ENCODE assay signal across 17 mouse cellular contexts in the genomic region with DNA sequence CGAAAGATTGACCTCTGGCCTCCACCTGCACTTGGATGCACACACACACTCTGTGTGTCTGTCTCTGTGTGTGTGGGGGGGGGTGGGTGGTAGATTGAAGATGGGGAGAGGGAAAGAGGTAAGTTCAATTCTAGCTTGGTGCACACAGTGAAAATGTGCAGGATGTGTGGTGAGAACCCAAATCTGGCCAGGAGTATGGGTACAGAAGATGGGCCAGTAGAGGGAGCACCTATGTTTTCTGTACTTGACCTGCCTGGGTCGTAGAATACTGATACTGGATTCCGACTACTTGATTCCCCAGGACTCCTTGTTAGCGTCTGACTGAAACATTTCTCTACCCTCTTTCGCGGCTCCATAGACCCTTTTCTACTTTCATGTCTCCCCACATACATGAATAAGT. TPM values are rescaled to one million over a fixed set of nuclear protein-coding genes. Genes with fewer than 3 reads are reported as not detected.
A peak's percentile ranks its signal among the peaks of the same experiment; 100 is the strongest.
DNase-seq lines count a peak whose midpoint lies in the region; ATAC-seq and TF ChIP-seq lines count a peak whose summit lies in the region.
"Had no signal": no experiment of that assay in that cellular context is flagged by ENCODE, and none has a peak within 500 bp of the region (broad histone marks: within the 10 kb centered on the region; RNA-seq: fewer than 3 reads in every experiment).

No protein-coding gene starts in this region.

- H3K9ac ChIP-seq in hindbrain, postnatal 0 days (replicated peaks; ENCODE audit: low read length): no peak overlapping the region
- H3K9ac ChIP-seq: forebrain, embryonic 13.5 days; hindbrain, embryonic 15.5 days; kidney, embryonic 15.5 days had no signal

- H3K36me3 ChIP-seq in hindbrain, postnatal 0 days (ENCODE audit: insufficient read depth, low read length): no peaks in the 10 kb centered on the region
- H3K36me3 ChIP-seq: hindbrain, embryonic 15.5 days had no signal

- no peaks in the 10 kb centered on the region for H3K4me1 ChIP-seq in hindbrain, postnatal 0 days (ENCODE audit: insufficient read depth, low read length)

- H3K9me3 ChIP-seq in hindbrain, postnatal 0 days (ENCODE audit: low read length): no peaks in the 10 kb centered on the region
- H3K9me3 ChIP-seq: forebrain, embryonic 13.5 days; hindbrain, embryonic 15.5 days; kidney, embryonic 15.5 days had no signal

- no peak overlapping the region for H3K4me2 ChIP-seq in hindbrain, postnatal 0 days (ENCODE audit: low read depth, low read length)
- H3K4me2 ChIP-seq: forebrain, embryonic 13.5 days; hindbrain, embryonic 15.5 days; kidney, embryonic 15.5 days had no signal

- no peak for DNase-seq in left cerebral cortex, adult 2 months (ENCODE audit: extremely low spot score in 1 of 2, low spot score in 2 of 2)
- no peak for DNase-seq in left cerebral cortex, postnatal 4 days
- peak; percentile 49 for DNase-seq in ZHBTc4 (ENCODE audit: low read depth, low spot score)
- peak; percentile 38 for DNase-seq in naive thymus-derived CD4-positive, alpha-beta T cell, adult 2 months (ENCODE audit: low read depth)
- DNase-seq in right cerebral cortex, postnatal 4 days: no peak
- no peak for DNase-seq in hindbrain, postnatal 0 days (ENCODE audit: low spot score)
- DNase-seq: adrenal gland, adult 8-10 months; cerebellum, adult 18-20 months; heart, adult 18-20 months; heart, postnatal 14 days; lung, adult 18-20 months; midbrain, embryonic 14.5 days; thymus, adult 18-20 months had no signal

- intact Hi-C loops in left cerebral cortex, adult 2 months (cut with DNase I): no loop called here
- intact Hi-C loops in left cerebral cortex, postnatal 4 days (cut with DNase I): no loop called here

- ATAC-seq in CD4-positive, CD25-positive, alpha-beta regulatory T cell, adult 4 months: peak; percentile 58
- ATAC-seq in hindbrain, postnatal 0 days: no peak
- ATAC-seq: forebrain, embryonic 13.5 days had no signal

- no peak overlapping the region for H3K27ac ChIP-seq in left cerebral cortex, adult 2 months
- H3K27ac ChIP-seq in hindbrain, postnatal 0 days: no peak overlapping the region
- H3K27ac ChIP-seq: forebrain, embryonic 13.5 days; hindbrain, embryonic 15.5 days; kidney, embryonic 15.5 days had no signal

- H3K27me3 ChIP-seq in hindbrain, postnatal 0 days (ENCODE audit: insufficient read depth, low read length): no peaks in the 10 kb centered on the region
- H3K27me3 ChIP-seq: forebrain, embryonic 13.5 days; hindbrain, embryonic 15.5 days; kidney, embryonic 15.5 days had no signal

- no peak overlapping the region for H3K4me3 ChIP-seq in left cerebral cortex, adult 2 months
- H3K4me3 ChIP-seq in hindbrain, postnatal 0 days (ENCODE audit: low read length): no peak overlapping the region
- H3K4me3 ChIP-seq: forebrain, embryonic 13.5 days; hindbrain, embryonic 15.5 days; kidney, embryonic 15.5 days had no signal

- WGBS in hindbrain, postnatal 0 days: 84% methylated on average over 6 of the region's 6 CpGs

- peak; percentile 26 for TF ChIP-seq CTCF in left cerebral cortex, adult 2 months (IDR thresholded peaks at IDR 0.05)
- TF ChIP-seq CTCF in hindbrain, postnatal 0 days (IDR thresholded peaks at IDR 0.05; ENCODE audit: low read depth): no peak

RNA-seq across cellular contexts. Expression of a gene that starts 8.3 kb away (rescaled TPM):
- 100 to 1,000 TPM; 196 to 198 TPM for total RNA-seq in left cerebral cortex, adult 2 months (2021)
- total RNA-seq in left cerebral cortex, postnatal 4 days (2021): 100 to 1,000 TPM; 164 to 170 TPM
- polyA plus RNA-seq in CD4-positive, CD25-positive, alpha-beta regulatory T cell, adult 4 months (2017; shearing (Covaris generic)): 100 to 1,000 TPM; 204 to 227 TPM
- total RNA-seq in hindbrain, postnatal 0 days (2014; rRNA removed): 129 and 134 TPM in 2 replicates
- polyA plus RNA-seq in hindbrain, postnatal 0 days (2015; fragmentation: Nextera tagmentation; extraction: Ambion mirVana): 339 and 344 TPM in 2 replicates

RNA-seq across cellular contexts. Expression of a gene that starts 31.8 kb away (rescaled TPM):
- 10 to 100 TPM; 10.4 to 12.7 TPM for total RNA-seq in left cerebral cortex, adult 2 months (2021)
- 1 to 10 TPM; 5.0 to 5.3 TPM for total RNA-seq in left cerebral cortex, postnatal 4 days (2021)
- polyA plus RNA-seq in CD4-positive, CD25-positive, alpha-beta regulatory T cell, adult 4 months (2017; shearing (Covaris generic)): 1 to 10 TPM; 4.0 to 5.8 TPM
- total RNA-seq in hindbrain, postnatal 0 days (2014; rRNA removed): 7.1 and 8.1 TPM in 2 replicates
- 6.6 and 7.9 TPM in 2 replicates for polyA plus RNA-seq in hindbrain, postnatal 0 days (2015; fragmentation: Nextera tagmentation; extraction: Ambion mirVana)

Comparison
In these comparisons a context has a peak if more than half of its experiments do, and no peak if none do; other contexts are left out.
1. DNase-seq: peak in ZHBTc4 (single experiment) and naive thymus-derived CD4-positive, alpha-beta T cell, adult 2 months (single experiment); none in left cerebral cortex, adult 2 months (0 of 2), left cerebral cortex, postnatal 4 days (single experiment), right cerebral cortex, postnatal 4 days (single experiment) and hindbrain, postnatal 0 days (single experiment).